Mouse (Mus musculus): ENCODE measurements around the gene Rin1. TPM values are rescaled to one million over a fixed set of nuclear protein-coding genes. Genes with fewer than 3 reads are reported as not detected.
A peak's percentile ranks its signal among the peaks of the same experiment; 100 is the strongest.

The Rin1 gene
- polyA plus RNA-seq, 1 experiment from 2014 or later: 2.1 TPM

DNA sequence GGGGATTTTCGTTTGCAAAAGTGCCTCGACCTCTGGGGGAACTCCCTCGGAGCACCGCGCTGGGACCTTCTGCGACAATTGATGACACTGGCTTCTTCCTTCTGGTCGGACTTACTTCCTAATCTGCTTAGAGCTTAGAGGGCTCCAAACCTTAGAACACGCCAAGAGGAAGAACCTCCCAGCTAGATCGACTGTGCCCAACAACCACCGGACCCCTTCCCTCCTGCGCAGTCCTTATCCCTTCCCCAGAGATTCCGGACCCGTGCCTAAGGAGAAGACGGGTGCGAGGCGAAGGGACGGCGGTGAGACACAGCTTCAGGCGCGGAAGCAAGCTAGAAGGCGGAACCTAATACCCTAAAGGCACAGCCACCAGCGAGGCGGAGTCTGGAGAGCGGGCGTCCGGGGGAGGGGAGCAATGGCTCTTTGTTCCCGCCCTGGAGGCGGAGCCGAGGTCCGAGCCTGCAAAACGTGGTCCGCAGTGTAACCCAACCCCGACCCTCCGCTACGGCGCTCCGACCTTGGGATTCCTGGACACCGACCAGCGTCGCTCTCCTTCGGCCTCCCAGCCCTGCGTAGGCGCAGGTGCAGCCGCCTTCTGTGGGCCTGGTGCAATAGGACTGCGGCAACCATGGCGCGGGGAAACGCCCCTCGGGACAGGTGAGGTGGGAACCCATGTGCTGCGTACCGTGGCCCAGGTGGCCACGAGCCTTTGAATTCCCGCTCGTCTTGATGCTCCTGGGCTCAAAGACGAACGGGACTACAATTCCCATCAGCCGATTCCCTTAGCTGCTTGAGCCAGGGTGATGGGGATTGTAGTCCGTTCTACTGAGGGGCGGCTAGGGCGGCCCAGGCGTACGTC is 26.4 kb upstream of the Rin1 start, which contains the start of gene Slc29a2:
Slc29a2 (plus strand) TSS at position 240 of the 859 bp plus-strand sequence.
- ATAC-seq: peak; percentile 95
- peaks cover 11% of the 10 kb centered on the region for H3K4me1 ChIP-seq (replicated peaks)
- peak within 1 kb of the TSS; percentile 87 for H3K4me2 ChIP-seq (replicated peaks)
- no peaks in the 10 kb centered on the region for H3K9me3 ChIP-seq
- peak within 1 kb of the TSS; percentile 90 for H3K27ac ChIP-seq
- H3K36me3 ChIP-seq: peaks cover 23% of the 10 kb centered on the region
- peak within 1 kb of the TSS; percentile 79 for H3K9ac ChIP-seq (replicated peaks)
- peak within 1 kb of the TSS; percentile 66 for H3K4me3 ChIP-seq (replicated peaks)
- WGBS: under 1% methylated on average over 62 of the region's 62 CpGs
- H3K27me3 ChIP-seq: no peaks in the 10 kb centered on the region

DNA sequence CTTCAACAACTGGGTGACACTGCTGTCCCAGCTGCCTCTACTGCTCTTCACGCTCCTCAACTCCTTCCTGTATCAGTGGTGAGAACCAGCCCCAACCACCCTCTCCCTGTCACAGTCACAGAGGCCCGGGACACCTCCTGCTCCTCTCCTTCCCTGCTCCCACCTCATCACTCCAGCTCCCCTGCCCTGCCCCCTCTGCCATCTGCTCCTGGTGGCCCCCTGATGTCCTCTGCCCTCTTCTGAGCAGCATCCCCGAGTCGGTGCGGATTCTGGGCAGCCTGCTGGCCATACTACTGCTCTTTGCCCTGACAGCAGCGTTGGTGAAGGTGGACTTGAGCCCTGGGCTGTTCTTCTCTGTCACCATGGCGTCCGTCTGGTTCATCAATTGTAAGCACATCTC is 24.2 kb upstream of the Rin1 start:
- Histone ChIP-seq H3K9ac (replicated peaks) (no peak overlapping the region; the same call in 1 of the 2 replicates), H3K4me2 (replicated peaks) (no peak overlapping the region), H3K4me3 (replicated peaks) (no peak overlapping the region), H3K27ac (no peak overlapping the region), H3K27me3 (no peaks in the 10 kb centered on the region), H3K4me1 (replicated peaks) (peaks cover 11% of the 10 kb centered on the region), H3K36me3 (peaks cover 46% of the 10 kb centered on the region), H3K9me3 (no peaks in the 10 kb centered on the region)
- ATAC-seq: no peak
- 90% methylated on average over 8 of the region's 8 CpGs for WGBS

DNA sequence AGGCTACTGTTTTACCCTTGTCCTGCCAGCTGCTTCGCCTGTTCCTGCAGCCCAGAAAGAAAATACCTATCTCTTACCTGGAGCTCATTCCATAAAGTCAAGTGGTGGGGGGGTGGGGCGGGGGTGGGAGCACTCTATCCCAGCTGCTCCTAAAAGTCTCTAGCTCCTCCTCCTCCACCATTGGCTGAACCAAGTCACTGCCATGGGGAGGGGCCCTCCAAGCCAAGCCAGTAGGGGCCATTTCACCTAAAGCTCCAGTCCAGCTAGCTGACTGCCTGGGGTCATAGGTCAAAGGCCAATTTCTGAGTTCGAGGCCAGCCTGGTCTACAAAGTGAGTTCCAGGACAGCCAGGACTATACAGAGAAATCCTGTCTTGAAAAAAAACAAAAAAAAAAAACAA is 17.6 kb upstream of the Rin1 start:
- Histone ChIP-seq H3K9ac (replicated peaks) (no peak overlapping the region), H3K4me3 (replicated peaks) (no peak overlapping the region), H3K4me1 (replicated peaks) (no peaks in the 10 kb centered on the region; the same call in 1 of the 2 replicates), H3K36me3 (peaks cover 39% of the 10 kb centered on the region), H3K27me3 (no peaks in the 10 kb centered on the region), H3K27ac (no peak overlapping the region), H3K4me2 (replicated peaks) (no peak overlapping the region), H3K9me3 (no peaks in the 10 kb centered on the region)
- no peak for ATAC-seq
- WGBS: 84% methylated on average over 3 of the region's 3 CpGs

DNA sequence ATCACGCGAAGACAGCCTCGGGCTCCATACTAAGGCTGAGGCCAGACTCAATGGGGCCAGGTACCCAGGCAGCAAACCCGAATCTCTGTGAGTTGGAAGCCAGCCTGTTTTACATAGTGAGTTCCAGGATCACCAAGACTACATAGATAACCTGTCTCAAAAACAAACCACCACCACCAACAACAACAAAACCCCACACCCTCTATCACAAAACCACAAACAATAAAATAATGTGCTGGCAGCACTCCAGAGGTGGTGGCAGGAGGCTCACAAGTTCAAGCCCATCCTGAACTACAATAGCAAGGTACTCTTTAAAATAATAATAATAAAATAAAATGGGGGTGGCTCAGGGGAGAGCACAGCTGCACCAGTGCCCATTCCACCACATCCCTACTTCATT is 13.7 kb upstream of the Rin1 start:
- no peak overlapping the region for H3K4me2 ChIP-seq (replicated peaks)
- 87% methylated on average over 4 of the region's 4 CpGs for WGBS
- H3K4me3 ChIP-seq (replicated peaks): no peak overlapping the region
- ATAC-seq: no peak
- H3K9me3 ChIP-seq: no peaks in the 10 kb centered on the region
- H3K4me1 ChIP-seq (replicated peaks): peaks cover 22% of the 10 kb centered on the region
- no peak overlapping the region for H3K9ac ChIP-seq (replicated peaks)
- H3K27me3 ChIP-seq: no peaks in the 10 kb centered on the region
- peaks cover 3% of the 10 kb centered on the region for H3K36me3 ChIP-seq
- H3K27ac ChIP-seq: no peak overlapping the region

DNA sequence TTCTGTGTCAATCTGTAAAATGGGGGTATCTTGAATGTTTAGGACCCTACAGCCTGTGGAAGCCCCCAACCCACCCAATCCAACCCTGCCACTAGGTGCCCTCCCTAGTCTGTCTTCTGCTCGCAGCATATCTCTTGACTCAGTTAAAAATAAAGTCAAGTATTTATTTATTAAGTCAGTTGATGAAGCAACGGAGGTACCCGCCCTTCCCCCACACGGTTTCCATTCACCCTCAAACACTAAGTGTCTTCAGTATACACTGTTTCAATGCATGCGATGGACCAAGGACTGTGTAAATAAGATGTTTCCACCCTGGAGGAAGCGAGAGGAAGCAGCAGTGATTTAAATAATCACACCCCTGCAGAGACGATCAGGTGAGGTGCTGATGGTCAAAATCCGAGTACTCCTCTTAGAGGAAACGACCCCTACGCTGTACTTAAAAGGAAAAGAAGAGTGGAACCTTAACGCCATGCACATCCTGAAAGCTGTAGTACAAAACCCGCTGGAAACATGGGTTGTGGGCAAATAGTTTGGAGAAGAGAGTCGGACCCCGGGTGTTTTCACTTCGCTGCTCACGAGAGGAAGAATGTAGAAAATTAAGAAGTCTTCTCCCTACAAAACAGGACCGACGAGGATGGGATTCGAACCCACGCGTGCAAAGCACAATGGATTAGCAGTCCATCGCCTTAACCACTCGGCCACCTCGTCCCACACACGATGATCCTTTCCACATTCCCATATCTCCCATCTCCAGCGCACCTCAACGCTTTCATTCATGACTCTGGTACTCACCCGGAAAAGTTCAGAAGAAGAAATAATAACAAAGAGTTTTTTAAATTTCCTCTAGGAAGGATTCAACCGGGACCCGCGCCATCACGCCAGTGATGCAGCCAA is 12.4 kb upstream of the Rin1 start:
- Histone ChIP-seq H3K36me3 (peaks cover 7% of the 10 kb centered on the region; the same call in 1 of the 2 replicates), H3K9me3 (no peaks in the 10 kb centered on the region), H3K4me3 (replicated peaks) (peak overlapping the region; percentile 81), H3K27ac (peak overlapping the region; percentile 90), H3K4me1 (replicated peaks) (peaks cover 36% of the 10 kb centered on the region), H3K4me2 (replicated peaks) (peak overlapping the region; percentile 98), H3K27me3 (no peaks in the 10 kb centered on the region), H3K9ac (replicated peaks) (peak overlapping the region; percentile 94)
- ATAC-seq: peak; percentile 21
- 5% methylated on average over 32 of the region's 32 CpGs for WGBS

DNA sequence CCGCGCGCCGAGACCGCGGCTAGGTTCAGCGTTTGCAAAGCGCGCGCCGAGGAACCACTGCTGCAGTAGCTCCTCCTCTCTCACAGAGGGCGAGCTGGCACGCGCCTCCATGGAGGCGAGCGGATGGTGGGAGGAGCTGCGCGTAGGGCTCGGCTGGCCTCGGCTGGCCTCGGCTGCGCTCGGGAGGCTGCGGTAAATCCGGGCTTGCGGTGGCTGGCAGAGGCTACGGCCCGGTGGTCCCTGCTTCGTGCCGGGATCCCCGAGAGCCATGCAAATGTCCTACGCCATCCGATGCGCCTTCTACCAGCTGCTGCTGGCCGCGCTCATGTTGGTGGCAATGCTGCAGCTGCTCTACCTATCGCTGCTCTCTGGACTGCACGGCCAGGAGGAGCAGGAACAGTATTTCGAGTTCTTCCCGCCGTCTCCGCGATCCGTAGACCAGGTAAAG is 11.5 kb upstream of the Rin1 start, which contains the start of the genes B4gat1 and AC124502.3:
B4gat1 (plus strand) TSS at position 118 of the 448 bp plus-strand sequence.
AC124502.3 (plus strand) TSS at position 183 of the 448 bp plus-strand sequence.
- peak; percentile 91 for ATAC-seq
- Histone ChIP-seq H3K36me3 (peaks cover 12% of the 10 kb centered on the region), H3K27ac (peak within 1 kb of the TSS; percentile 90), H3K4me2 (replicated peaks) (peak within 1 kb of the TSS; percentile 98), H3K9ac (replicated peaks) (peak within 1 kb of the TSS; percentile 94), H3K27me3 (no peaks in the 10 kb centered on the region), H3K4me3 (replicated peaks) (peak within 1 kb of the TSS; percentile 81), H3K9me3 (no peaks in the 10 kb centered on the region), H3K4me1 (replicated peaks) (peaks cover 36% of the 10 kb centered on the region)
- 0% methylated on average over 44 of the region's 44 CpGs for WGBS

DNA sequence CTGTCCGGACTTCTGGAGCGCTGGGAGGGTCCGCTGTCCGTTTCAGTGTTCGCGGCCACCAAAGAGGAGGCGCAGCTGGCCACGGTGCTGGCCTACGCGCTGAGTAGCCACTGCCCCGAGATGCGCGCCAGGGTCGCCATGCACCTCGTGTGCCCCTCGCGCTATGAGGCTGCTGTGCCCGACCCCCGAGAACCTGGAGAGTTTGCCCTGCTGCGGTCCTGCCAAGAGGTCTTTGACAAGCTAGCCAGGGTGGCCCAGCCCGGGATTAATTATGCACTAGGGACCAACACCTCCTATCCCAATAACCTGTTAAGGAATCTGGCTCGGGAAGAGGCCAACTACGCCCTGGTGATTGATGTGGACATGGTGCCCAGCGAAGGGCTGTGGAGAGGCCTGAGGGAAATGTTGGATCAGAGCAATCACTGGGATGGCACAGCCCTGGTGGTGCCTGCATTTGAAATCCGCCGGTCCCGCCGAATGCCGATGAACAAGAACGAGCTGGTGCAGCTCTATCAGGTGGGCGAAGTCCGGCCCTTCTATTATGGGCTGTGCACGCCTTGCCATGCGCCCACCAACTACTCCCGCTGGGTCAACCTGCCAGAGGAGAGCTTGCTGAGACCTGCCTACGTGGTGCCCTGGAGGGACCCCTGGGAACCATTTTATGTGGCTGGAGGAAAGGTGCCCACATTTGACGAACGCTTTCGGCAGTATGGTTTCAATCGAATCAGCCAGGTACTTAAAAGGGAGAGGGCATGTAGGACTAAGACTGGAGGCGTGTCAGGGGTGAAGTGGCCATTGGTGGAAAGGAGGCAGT is 10.8 kb upstream of the Rin1 start:
- Histone ChIP-seq H3K36me3 (peaks cover 17% of the 10 kb centered on the region), H3K4me2 (replicated peaks) (peak overlapping the region; percentile 98), H3K27ac (peak overlapping the region; percentile 90), H3K9ac (replicated peaks) (peak overlapping the region; percentile 94), H3K9me3 (no peaks in the 10 kb centered on the region), H3K4me1 (replicated peaks) (peaks cover 36% of the 10 kb centered on the region), H3K27me3 (no peaks in the 10 kb centered on the region), H3K4me3 (replicated peaks) (peak overlapping the region; percentile 81)
- peak; percentile 26; the same call in 1 of the 2 replicates for ATAC-seq
- WGBS: 12% methylated on average over 41 of the region's 41 CpGs

DNA sequence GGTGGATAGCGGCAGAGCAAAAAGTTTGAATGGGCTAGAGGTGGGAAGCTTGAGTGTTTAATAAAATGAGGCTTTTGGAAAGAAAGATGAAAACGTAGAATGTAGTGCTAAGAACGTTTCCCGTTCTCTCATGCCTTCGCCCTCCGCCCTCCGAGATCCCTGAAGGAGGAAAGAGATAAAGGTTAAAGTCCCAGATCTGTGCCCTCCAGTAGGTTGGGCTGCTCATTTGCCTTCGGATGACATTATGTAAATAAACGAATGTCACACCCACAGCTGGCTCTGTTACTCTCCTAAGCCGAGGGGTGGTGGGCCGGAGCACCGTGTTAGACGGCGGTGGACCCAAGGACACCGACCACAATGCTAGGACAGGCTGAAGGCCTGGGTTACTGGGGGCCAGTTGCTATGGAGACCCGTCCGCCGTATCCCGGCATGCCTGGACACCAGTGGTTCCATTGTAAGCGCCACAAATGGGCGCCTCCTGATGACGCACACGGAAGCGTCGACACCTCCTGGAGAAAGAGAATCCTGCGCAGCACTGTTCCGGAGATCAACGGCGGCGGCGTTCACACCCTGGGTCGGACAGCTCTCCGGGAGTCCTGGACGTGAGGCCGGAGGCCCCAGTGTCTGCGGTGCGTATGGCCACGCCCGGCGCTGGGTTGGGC is 9.3 kb upstream of the Rin1 start, which contains the start of gene Brms1:
Brms1 (plus strand) TSS at position 493 of the 662 bp plus-strand sequence.
- H3K27ac ChIP-seq: peak within 1 kb of the TSS; percentile 77
- ATAC-seq: peak; percentile 79
- peaks cover 36% of the 10 kb centered on the region for H3K4me1 ChIP-seq (replicated peaks)
- H3K9me3 ChIP-seq: no peaks in the 10 kb centered on the region
- peak within 1 kb of the TSS; percentile 98 for H3K4me2 ChIP-seq (replicated peaks)
- H3K36me3 ChIP-seq: peaks cover 20% of the 10 kb centered on the region
- H3K27me3 ChIP-seq: no peaks in the 10 kb centered on the region
- 7% methylated on average over 40 of the region's 40 CpGs for WGBS
- H3K4me3 ChIP-seq (replicated peaks): peak within 1 kb of the TSS; percentile 81
- H3K9ac ChIP-seq (replicated peaks): peak within 1 kb of the TSS; percentile 94

DNA sequence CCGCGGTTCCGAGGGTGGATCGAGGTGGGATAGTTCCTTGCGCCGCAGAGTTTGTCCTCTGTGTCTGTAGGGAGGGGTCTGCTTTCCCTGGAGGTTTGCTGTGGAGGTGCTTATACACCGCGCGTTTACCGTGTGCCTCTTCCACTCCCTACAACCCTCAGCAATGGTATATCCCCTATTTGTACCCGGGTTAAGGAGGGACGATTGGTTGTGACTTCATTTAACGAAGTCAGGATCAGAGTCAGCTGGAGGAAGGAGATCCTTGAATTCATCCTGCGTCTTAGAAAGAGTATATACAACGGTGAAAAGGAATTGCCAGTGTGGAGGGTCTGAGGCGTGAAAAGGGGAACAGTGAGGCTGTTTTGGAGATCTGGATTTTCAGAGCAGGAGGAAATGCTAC is 8.7 kb upstream of the Rin1 start:
- 2% methylated on average over 16 of the region's 16 CpGs for WGBS
- H3K9me3 ChIP-seq: no peaks in the 10 kb centered on the region
- peaks cover 36% of the 10 kb centered on the region for H3K4me1 ChIP-seq (replicated peaks)
- H3K4me2 ChIP-seq (replicated peaks): peak overlapping the region; percentile 98
- H3K4me3 ChIP-seq (replicated peaks): peak overlapping the region; percentile 81
- H3K27me3 ChIP-seq: no peaks in the 10 kb centered on the region
- 0 out of 2 replicates have a peak overlapping the region, but pooled peaks have one; percentile 27 for H3K27ac ChIP-seq
- H3K36me3 ChIP-seq: peaks cover 25% of the 10 kb centered on the region
- ATAC-seq: no peak; the same call in 1 of the 2 replicates
- H3K9ac ChIP-seq (replicated peaks): peak overlapping the region; percentile 94

DNA sequence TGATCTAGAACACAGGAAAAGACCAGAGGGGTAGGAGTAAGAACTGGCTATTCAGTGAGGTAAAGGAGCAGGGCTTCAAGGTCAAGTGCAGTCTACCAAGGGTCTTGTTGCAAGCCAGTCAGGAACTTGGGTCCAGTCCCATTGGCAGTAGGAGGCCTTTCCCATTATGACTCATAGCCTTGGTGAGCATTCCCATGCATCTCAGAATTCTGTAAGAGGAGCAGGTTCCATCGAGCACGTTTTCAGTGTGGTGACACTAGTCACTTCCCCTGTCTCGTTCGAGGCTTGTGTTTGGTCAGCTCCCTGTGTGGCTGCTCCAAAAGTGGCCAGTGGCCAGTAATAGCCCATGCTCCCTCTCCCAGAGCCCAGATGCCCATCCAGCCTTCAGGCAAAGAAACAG is 4.8 kb upstream of the Rin1 start:
- no peak overlapping the region for H3K27ac ChIP-seq
- no peak overlapping the region for H3K4me2 ChIP-seq (replicated peaks)
- no peak for ATAC-seq
- H3K4me1 ChIP-seq (replicated peaks): peaks cover 31% of the 10 kb centered on the region
- 82% methylated on average over 4 of the region's 4 CpGs for WGBS
- no peak overlapping the region for H3K4me3 ChIP-seq (replicated peaks)
- H3K36me3 ChIP-seq: peaks cover 59% of the 10 kb centered on the region
- H3K9me3 ChIP-seq: no peaks in the 10 kb centered on the region
- H3K9ac ChIP-seq (replicated peaks): no peak overlapping the region; the same call in 1 of the 2 replicates
- H3K27me3 ChIP-seq: peaks cover 10% of the 10 kb centered on the region

All from midbrain, embryonic 13.5 days (tissue).